Mouse (Mus musculus): ENCODE measurements around the gene Smcr8. TPM values are rescaled to one million over a fixed set of nuclear protein-coding genes. Genes with fewer than 3 reads are reported as not detected.
A peak's percentile ranks its signal among the peaks of the same experiment; 100 is the strongest.

Gene Smcr8
- polyA plus RNA-seq (2016; fragmentation: Nextera tagmentation; extraction: Ambion mirVana), result 8.2 and 9.3 TPM in 2 replicates

DNA sequence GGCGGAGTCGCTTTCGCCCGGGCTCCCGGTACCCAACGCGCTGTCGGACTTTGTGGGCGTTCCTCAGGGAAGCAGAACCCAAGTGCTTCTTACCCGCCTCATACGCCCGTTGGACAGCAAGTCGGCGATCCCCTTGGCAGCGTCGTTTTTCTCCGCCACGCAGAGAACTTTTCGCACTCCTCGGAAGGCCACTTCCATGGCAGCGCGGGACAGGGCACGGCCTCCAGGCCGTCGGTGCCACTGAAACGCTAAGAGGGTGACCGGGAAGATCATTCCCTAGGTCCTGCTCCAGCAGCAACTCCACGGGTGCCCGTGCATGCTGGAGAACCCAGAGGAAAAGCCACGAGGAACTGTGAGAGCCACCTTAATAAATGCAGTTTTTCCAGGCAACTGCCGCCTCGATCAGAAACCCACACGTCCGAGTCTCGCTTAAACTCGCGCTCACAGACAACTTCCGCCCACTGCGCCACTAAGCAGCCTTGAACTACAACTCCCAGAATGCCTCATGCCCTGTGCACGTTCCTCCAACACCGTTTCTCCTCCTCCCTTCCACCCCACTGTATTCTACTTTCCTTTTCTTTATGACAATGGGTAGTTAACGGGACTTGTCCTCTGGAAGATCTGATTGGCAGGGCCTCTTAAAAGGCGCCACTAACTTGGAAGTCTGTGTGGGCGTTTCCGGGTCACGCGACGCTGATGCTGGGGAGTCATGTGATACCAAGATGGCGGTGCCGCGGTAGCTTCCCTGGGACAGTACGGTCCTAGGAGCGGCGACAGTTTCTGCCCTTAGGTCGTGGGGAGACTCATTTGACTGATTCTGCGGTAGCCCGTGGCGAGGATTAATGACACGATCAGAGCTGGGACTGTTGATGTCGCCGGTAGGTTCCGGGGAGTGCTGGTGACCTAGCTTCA, at the start of gene Smcr8, which contains the start of gene Top3a:
Gene Smcr8 (plus strand): TSS at position 696 of the 912 bp plus-strand sequence.
Gene Top3a (minus strand): TSS at position 537 of the 912 bp plus-strand sequence.
- Histone ChIP-seq H3K27ac (peak within 1 kb of the TSS; percentile 92), H3K9me3 (replicated peaks) (no peaks in the 10 kb centered on the region), H3K4me3 (peak within 1 kb of the TSS; percentile 90), H3K36me3 (peaks cover 38% of the 10 kb centered on the region), H3K4me1 (peaks cover 58% of the 10 kb centered on the region), H3K27me3 (ENCODE audit: low read depth, poor library complexity, severe bottlenecking) (no peaks in the 10 kb centered on the region)
- DNase-seq (ENCODE audit: low spot score), result peak; percentile 89
- under 1% methylated on average over 62 of the region's 62 CpGs for WGBS

DNA sequence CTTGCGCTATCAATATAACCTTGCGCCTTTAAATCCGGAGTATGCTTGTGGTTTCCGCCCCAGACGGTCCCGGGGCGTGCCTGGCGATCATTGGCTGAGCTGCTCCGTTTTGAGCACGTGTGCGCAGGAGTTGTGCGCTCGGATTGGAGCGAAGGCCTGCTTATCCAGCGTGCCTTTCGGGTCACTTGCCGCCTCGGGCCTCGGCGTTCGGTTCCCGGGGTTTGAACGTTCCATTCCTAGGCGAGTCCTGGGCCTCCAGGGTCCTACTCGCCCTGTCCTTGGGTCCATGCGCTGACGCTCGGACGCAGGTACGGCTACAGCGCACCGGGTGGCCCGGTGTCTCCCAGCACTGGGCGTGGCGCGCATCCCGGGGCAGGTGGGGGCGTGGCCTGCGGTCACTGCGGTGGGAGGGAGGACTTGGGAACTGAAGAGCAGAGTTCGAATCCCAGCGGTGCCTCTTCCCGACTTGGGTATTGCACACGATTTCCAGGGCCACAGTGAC, 49.0 kb upstream of the Smcr8 start, which contains the start of gene Mief2:
Gene Mief2 (plus strand): TSS at position 139 of the 502 bp plus-strand sequence.
- peak within 1 kb of the TSS; percentile 89 for H3K27ac ChIP-seq

DNA sequence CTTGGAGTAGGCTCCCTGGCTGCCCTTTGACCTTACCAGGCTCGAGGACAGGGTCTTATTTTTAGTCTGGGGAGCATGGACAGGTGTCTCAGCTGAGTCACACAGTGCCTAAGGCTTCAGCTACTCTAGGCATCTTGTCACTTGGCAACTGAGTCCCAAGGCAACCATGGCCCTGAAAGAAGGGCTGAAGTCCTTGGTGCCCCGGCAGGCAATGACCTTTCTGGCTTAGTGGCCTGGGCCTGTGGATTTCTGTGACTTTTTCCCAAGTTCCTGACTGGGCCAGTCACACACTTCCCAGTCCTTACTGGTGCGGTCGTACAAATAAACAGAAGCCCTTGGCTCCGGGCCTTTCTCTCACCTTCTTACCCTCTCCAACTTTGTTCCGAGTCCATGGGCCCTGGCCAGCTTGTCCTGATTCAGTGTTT, 48.1 kb upstream of the Smcr8 start:
- H3K9me3 ChIP-seq (replicated peaks), result no peaks in the 10 kb centered on the region
- no peaks in the 10 kb centered on the region for H3K27me3 ChIP-seq (ENCODE audit: low read depth, poor library complexity, severe bottlenecking)
- H3K4me1 ChIP-seq, result peaks cover 34% of the 10 kb centered on the region
- H3K36me3 ChIP-seq, result peaks cover 49% of the 10 kb centered on the region
- DNase-seq (ENCODE audit: low spot score), result no peak
- peak overlapping the region; percentile 89; the same call in 1 of the 2 replicates for H3K27ac ChIP-seq
- H3K4me3 ChIP-seq, result peak overlapping the region; percentile 80
- WGBS, result 85% methylated on average over 6 of the region's 6 CpGs

More for the DNA sequence above, 49.0 kb upstream of the Smcr8 start, which contains the start of gene Mief2:
- H3K4me1 ChIP-seq, result peaks cover 34% of the 10 kb centered on the region
- peak; percentile 90 for DNase-seq (ENCODE audit: low spot score)
- H3K36me3 ChIP-seq, result peaks cover 49% of the 10 kb centered on the region
- under 1% methylated on average over 44 of the region's 44 CpGs for WGBS
- H3K4me3 ChIP-seq, result peak within 1 kb of the TSS; percentile 80
- H3K27me3 ChIP-seq (ENCODE audit: low read depth, poor library complexity, severe bottlenecking), result no peaks in the 10 kb centered on the region
- H3K9me3 ChIP-seq (replicated peaks), result no peaks in the 10 kb centered on the region

DNA sequence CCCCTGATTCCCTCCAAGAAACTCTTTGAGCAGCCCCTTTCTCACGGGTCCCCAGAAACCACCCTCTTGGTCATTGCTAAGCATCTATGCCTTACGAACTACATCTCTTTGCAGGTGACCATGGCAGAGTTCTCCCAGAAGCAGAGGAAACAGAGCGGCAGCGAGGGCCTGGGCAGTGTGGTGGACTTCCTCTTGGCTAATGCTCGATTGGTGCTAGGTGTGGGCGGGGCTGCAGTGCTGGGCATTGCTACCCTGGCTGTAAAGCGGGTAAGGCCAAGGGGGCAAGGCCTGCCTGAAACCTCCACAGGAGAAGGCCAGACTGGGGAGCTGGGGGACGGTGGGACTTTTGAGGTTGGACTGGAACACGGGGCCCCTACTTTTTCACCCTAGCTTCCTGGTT, 47.2 kb upstream of the Smcr8 start:
- H3K36me3 ChIP-seq, result peaks cover 41% of the 10 kb centered on the region
- DNase-seq (ENCODE audit: low spot score), result no peak
- no peaks in the 10 kb centered on the region for H3K9me3 ChIP-seq (replicated peaks)
- H3K4me1 ChIP-seq, result peaks cover 34% of the 10 kb centered on the region
- H3K27me3 ChIP-seq (ENCODE audit: low read depth, poor library complexity, severe bottlenecking), result no peaks in the 10 kb centered on the region
- 0 out of 2 replicates have a peak overlapping the region, but pooled peaks have one; percentile 12 for H3K27ac ChIP-seq
- H3K4me3 ChIP-seq, result no peak overlapping the region
- 87% methylated on average over 9 of the region's 9 CpGs for WGBS

DNA sequence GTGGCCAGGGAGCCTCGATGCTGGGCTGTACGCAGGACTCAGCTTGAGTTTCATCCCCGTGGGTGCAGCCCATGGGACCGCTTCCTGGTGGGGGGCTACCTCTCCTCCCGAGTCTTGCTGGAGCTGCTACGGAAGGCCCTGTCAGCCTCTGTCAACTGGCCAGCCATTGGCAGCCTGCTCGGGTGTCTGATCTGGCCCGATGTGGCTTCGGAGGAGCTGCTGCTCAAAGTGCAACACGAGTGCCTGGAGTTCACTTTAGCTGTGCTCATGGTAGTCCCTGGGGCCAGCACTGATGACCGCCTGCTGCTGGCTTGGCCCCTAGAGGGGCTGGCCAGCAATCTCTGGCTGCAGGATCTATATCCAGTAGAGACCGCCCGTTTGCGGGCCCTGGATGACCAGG, 46.1 kb upstream of the Smcr8 start:
- Histone ChIP-seq H3K9me3 (replicated peaks) (no peaks in the 10 kb centered on the region), H3K27ac (no peak overlapping the region), H3K4me1 (peaks cover 29% of the 10 kb centered on the region), H3K36me3 (peaks cover 45% of the 10 kb centered on the region), H3K27me3 (ENCODE audit: low read depth, poor library complexity, severe bottlenecking) (no peaks in the 10 kb centered on the region), H3K4me3 (no peak overlapping the region)
- no peak for DNase-seq (ENCODE audit: low spot score)
- WGBS, result 94% methylated on average over 14 of the region's 14 CpGs

DNA sequence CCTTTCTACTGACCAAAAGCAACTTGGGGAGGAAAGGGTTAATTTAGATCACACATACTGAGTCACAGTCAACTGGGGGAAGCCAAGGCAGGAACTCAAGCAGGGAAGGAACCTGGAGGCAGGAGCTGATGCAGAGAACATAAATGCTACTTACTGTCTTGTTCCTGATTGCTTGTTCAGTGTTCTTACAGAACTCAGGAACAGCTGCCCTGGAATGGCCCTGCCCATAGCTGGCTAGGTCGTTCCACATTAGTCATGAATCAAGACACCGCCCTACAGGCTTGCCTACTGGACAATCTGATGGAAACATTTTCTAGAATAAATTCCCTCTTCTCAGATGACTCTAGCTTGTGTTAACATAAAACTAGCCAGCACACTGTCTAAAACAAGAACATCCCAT, 43.1 kb upstream of the Smcr8 start:
- DNase-seq (ENCODE audit: low spot score), result no peak
- Histone ChIP-seq H3K4me1 (peaks cover 4% of the 10 kb centered on the region), H3K36me3 (peaks cover 57% of the 10 kb centered on the region), H3K9me3 (replicated peaks) (no peaks in the 10 kb centered on the region), H3K4me3 (no peak overlapping the region), H3K27ac (no peak overlapping the region), H3K27me3 (ENCODE audit: low read depth, poor library complexity, severe bottlenecking) (no peaks in the 10 kb centered on the region)
- WGBS, result 87% methylated on average over 2 of the region's 2 CpGs

DNA sequence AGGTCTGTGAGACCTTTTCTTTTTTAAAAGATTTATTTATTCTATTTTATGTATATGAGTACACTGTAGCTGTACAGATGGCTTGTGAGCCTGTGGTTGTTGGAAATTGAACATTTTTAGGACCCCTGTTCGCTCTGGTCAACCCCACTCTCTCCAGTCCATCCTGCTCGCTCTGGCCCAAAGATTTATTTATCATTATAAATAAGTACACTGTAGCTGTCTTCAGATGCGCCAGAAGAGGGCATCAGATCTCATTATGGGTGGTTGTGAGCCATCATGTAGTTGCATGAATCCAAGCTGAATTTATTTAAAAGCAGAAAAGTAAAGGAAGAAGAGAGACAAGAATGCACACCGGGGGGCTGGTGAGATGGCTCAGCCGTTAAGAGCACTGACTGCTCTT, 42.1 kb upstream of the Smcr8 start:
- no peak overlapping the region for H3K4me3 ChIP-seq
- WGBS, result 85% methylated on average over 5 of the region's 5 CpGs
- peaks cover 65% of the 10 kb centered on the region for H3K36me3 ChIP-seq
- DNase-seq (ENCODE audit: low spot score), result no peak
- no peaks in the 10 kb centered on the region for H3K27me3 ChIP-seq (ENCODE audit: low read depth, poor library complexity, severe bottlenecking)
- no peaks in the 10 kb centered on the region for H3K9me3 ChIP-seq (replicated peaks)
- no peak overlapping the region for H3K27ac ChIP-seq
- H3K4me1 ChIP-seq, result no peaks in the 10 kb centered on the region

DNA sequence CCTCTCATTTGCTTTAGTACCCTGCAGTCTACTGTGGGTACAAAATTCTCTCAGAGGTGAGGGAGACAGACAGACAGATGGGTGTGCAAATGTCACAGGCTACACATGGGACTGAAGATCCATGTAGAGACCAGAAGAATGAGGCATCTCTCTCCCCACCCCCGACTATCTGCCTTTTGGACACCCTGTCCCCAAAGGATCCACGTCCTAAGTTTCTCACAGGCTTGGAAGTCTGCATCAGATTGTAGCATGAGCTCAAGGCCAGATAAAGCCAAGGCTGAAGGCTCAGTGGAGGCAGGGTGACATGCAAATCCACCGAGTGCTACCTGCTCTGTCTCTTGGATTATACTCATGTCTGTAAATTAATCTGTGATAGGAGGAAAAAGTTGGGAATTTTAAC, 40.8 kb upstream of the Smcr8 start:
- 78% methylated on average over 3 of the region's 3 CpGs for WGBS
- DNase-seq (ENCODE audit: low spot score), result no peak
- Histone ChIP-seq H3K9me3 (replicated peaks) (no peaks in the 10 kb centered on the region), H3K27ac (no peak overlapping the region), H3K27me3 (ENCODE audit: low read depth, poor library complexity, severe bottlenecking) (no peaks in the 10 kb centered on the region), H3K4me1 (no peaks in the 10 kb centered on the region), H3K4me3 (no peak overlapping the region), H3K36me3 (peaks cover 65% of the 10 kb centered on the region)

DNA sequence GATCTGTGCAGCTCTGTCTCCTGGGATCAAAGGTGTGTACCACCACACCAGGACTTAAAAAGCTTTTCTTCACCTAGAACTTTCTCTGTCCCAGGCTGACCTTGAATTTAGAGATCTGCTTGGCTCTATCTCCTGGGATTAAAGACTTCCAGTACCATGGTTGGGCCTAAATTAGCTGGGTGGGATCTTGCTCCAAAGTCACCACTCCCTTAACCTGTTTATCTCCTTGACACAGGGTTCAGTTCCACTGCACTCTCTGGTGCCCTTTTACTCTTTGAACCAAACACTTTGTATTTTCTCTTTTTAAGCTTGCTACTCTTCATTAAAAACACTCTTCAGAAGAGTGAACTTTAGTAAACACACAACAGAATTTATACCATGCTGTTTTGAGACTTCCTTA, 39.9 kb upstream of the Smcr8 start:
- DNase-seq (ENCODE audit: low spot score), result no peak
- H3K4me3 ChIP-seq, result no peak overlapping the region
- H3K27ac ChIP-seq, result no peak overlapping the region
- H3K9me3 ChIP-seq (replicated peaks), result no peaks in the 10 kb centered on the region
- H3K27me3 ChIP-seq (ENCODE audit: low read depth, poor library complexity, severe bottlenecking), result no peaks in the 10 kb centered on the region
- peaks cover 67% of the 10 kb centered on the region for H3K36me3 ChIP-seq
- no peaks in the 10 kb centered on the region for H3K4me1 ChIP-seq

DNA sequence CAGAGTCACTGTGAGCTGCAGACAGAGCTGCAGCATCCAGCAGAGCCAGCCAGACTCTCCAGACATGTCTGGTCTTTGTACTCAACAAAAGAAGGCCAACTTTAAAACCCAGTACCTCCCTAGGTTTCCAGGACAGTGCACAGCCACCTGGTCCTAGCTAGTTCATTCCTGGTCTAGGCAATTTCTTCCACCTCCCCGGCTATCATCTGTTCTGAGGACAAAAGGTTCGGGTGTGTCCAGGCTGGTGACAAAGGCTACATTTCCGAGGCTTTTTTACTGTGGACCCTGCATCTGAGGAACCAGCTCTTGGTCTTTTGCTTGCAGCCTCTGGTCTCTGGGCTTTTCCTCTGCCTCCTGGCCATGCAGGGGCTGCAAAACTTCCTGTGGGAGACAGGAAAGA, 37.0 kb upstream of the Smcr8 start:
- no peak for DNase-seq (ENCODE audit: low spot score)
- H3K27me3 ChIP-seq (ENCODE audit: low read depth, poor library complexity, severe bottlenecking), result no peaks in the 10 kb centered on the region
- H3K4me1 ChIP-seq, result no peaks in the 10 kb centered on the region
- H3K27ac ChIP-seq, result no peak overlapping the region
- H3K36me3 ChIP-seq, result peaks cover 77% of the 10 kb centered on the region
- 95% methylated on average over 3 of the region's 3 CpGs for WGBS
- H3K9me3 ChIP-seq (replicated peaks), result no peaks in the 10 kb centered on the region
- H3K4me3 ChIP-seq, result no peak overlapping the region

DNA sequence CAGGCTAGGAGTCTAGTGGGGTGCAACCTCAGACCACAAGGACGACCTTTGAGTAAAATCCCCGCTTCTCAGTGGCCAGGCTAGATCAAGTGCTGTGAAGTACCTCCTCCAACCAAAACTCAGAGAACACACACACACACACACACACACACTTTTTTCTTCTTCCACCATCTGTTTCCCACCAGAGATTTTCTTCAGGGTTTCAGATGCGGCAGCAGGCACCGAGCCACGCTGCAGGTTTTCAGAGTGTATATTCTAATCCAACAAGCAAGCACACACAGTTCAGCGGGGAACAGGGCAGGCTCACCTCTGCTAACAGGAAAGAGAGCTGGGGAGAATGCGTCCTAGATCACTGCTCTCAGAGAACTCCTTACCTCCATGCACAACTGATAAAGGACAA, 21.8 kb upstream of the Smcr8 start:
- 95% methylated on average over 7 of the region's 7 CpGs for WGBS
- H3K27me3 ChIP-seq (ENCODE audit: low read depth, poor library complexity, severe bottlenecking), result no peaks in the 10 kb centered on the region
- no peak overlapping the region for H3K27ac ChIP-seq
- H3K4me1 ChIP-seq, result no peaks in the 10 kb centered on the region
- no peak for DNase-seq (ENCODE audit: low spot score)
- H3K4me3 ChIP-seq, result no peak overlapping the region
- no peaks in the 10 kb centered on the region for H3K9me3 ChIP-seq (replicated peaks)
- H3K36me3 ChIP-seq, result peaks cover 97% of the 10 kb centered on the region

DNA sequence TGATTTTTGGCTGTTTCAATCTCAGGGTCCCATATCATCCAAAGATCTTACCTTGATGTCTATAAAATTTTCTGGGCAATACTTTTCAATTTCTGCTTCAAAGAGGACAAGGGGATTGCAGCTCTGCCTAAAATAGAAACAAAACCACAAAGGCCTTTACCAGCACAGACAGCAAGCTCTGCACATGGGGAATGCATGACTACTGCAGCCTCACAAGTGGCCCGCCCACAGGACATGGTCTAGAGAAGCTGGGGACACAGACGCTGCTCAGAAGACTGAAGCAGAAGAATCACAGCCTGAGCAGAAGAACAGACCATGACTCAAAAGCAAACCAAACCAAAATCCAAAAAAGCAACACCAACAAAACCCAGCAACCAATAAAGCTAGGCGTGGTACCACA, 15.6 kb upstream of the Smcr8 start:
- no peak overlapping the region for H3K4me3 ChIP-seq
- no peak for DNase-seq (ENCODE audit: low spot score)
- peaks cover 86% of the 10 kb centered on the region for H3K36me3 ChIP-seq

DNA sequence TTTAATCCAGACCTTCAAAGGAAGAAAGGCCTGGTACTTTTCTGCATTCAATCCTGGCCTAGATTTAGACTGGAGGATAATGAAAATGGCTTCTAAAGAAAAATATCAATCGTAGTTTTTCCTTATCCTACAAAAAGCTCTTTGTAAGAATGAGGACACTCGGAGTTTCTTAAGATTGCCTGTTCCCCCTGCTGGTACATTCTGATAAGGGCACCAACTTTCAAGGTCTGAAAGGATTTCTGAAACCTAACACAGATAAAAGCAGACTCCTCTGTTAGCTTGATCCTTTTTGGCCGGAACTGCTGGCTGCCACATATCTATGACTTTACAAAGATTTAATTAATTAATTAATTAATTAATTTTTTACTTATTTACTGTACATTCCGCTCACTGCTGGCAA, 10.4 kb upstream of the Smcr8 start:
- DNase-seq (ENCODE audit: low spot score), result no peak
- no peak overlapping the region for H3K4me3 ChIP-seq
- peaks cover 2% of the 10 kb centered on the region; the same call in 1 of the 2 replicates for H3K4me1 ChIP-seq
- H3K27me3 ChIP-seq (ENCODE audit: low read depth, poor library complexity, severe bottlenecking), result no peaks in the 10 kb centered on the region
- WGBS, result 93% methylated on average over 4 of the region's 4 CpGs
- peaks cover 36% of the 10 kb centered on the region for H3K36me3 ChIP-seq
- no peak overlapping the region for H3K27ac ChIP-seq
- no peaks in the 10 kb centered on the region for H3K9me3 ChIP-seq (replicated peaks)

More for the DNA sequence above, 15.6 kb upstream of the Smcr8 start:
- Histone ChIP-seq H3K27me3 (ENCODE audit: low read depth, poor library complexity, severe bottlenecking) (no peaks in the 10 kb centered on the region), H3K27ac (no peak overlapping the region), H3K4me1 (no peaks in the 10 kb centered on the region), H3K9me3 (replicated peaks) (no peaks in the 10 kb centered on the region)
- 91% methylated on average over 3 of the region's 3 CpGs for WGBS
